Mouse (Mus musculus): Measurements from ENCODE around the gene Plppr4. TPM values are rescaled to one million over a fixed set of nuclear protein-coding genes. Genes with fewer than 3 reads are reported as not detected.

Gene Plppr4
- total and polyA plus RNA-seq, 3 experiments = not detected

DNA sequence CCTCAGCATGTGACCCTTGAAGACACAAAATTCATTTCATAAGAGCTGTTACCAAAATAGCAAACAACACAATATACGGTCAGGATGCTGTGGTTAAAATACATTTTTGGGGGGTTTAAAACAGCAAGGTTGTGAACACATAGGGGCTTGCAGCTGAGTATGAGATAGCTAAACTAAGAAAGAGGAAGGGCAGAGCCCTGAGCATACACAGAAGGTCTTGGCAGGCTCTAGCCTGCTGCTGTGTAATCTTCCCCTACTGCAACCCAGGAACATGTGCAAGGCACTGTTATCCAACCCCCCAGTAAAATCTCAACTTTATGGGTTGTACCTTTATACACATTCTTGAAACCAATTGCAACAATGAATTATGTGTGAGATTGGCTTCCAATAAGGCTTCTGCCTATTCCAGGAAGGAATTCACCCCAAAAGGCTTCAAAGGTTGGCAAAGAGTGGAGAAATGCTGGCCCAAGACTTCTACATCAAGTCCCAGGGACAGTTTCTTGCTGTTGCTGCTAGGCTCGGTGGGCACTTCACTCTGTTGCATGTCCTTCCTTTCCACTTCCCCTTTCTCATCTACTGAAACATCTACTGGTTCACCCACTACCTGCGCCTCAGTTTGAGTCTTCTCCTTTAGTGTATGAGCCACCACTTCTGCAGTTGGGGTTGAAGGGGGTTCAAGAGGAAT lies 51.6 kb downstream of the Plppr4 start:
- no peak overlapping the region for H3K4me3 ChIP-seq (ENCODE audit: control insufficient read depth in 1 of 2, insufficient read depth in 1 of 2, low read depth in 2 of 2, low read length in 2 of 2)
- H3K27ac ChIP-seq (ENCODE audit: control insufficient read depth, low read depth, low read length) = no peak overlapping the region
- H3K4me1 ChIP-seq (ENCODE audit: control insufficient read depth in 1 of 2, insufficient read depth in 2 of 2, low read length in 2 of 2) = no peaks in the 10 kb centered on the region
- no peaks in the 10 kb centered on the region for H3K79me2 ChIP-seq (ENCODE audit: control insufficient read depth, insufficient read depth, low read length, poor library complexity)
- no peaks in the 10 kb centered on the region for H3K9me3 ChIP-seq (replicated peaks; ENCODE audit: insufficient read depth, low read length)
- TF ChIP-seq RCOR1 (IDR thresholded peaks at IDR 0.05; ENCODE audit: low read depth, low read length) = no peak
- no peak for TF ChIP-seq GATA1 (IDR thresholded peaks at IDR 0.05; ENCODE audit: low read depth, low read length)
- no peak for TF ChIP-seq POLR2AphosphoS2 (IDR thresholded peaks at IDR 0.05; ENCODE audit: low read length)
- no peak for TF ChIP-seq ZNF384 (IDR thresholded peaks at IDR 0.05; ENCODE audit: low read depth, low read length)
- TF ChIP-seq MYC (IDR thresholded peaks at IDR 0.05; ENCODE audit: low read depth, low read length) = no peak
- TF ChIP-seq NRF1 (IDR thresholded peaks at IDR 0.05; ENCODE audit: insufficient read depth, low read depth, low read length, poor library complexity, severe bottlenecking) = no peak
- no peak for TF ChIP-seq POLR2AphosphoS5 (IDR thresholded peaks at IDR 0.05; ENCODE audit: borderline replicate concordance, low read depth, low read length)
- no peak for DNase-seq (ENCODE audit: low read depth, low spot score)
- no peaks in the 10 kb centered on the region for H3K36me3 ChIP-seq (ENCODE audit: control insufficient read depth in 1 of 2, insufficient read depth in 2 of 2, low read length in 2 of 2)
- H3K27me3 ChIP-seq (ENCODE audit: control insufficient read depth in 1 of 2, insufficient read depth in 2 of 2, low read length in 2 of 2) = no peaks in the 10 kb centered on the region
- no peak overlapping the region for H3K9ac ChIP-seq (ENCODE audit: control insufficient read depth, low read depth, low read length, poor library complexity, severe bottlenecking)

DNA sequence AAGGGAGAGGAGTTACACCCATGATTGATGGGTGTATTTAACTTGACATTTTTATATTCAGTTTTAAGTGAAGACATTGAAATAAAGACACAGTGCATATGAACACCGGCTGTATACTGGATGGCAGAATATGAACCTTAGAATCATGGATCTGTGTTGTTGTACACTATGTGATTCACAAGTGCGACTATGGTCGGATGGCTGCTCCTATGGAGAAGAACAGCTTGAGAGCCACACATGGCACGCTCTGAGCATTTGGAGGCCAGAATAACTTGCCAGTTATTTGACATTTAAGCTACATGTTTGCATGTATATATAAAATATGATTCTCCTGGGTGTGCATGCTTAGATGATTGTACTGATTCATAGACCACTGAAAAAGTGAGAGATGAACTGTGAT lies 53.1 kb downstream of the Plppr4 start:
- Histone ChIP-seq H3K27ac (ENCODE audit: control insufficient read depth, low read depth, low read length) (no peak overlapping the region), H3K4me1 (ENCODE audit: control insufficient read depth in 1 of 2, insufficient read depth in 2 of 2, low read length in 2 of 2) (no peaks in the 10 kb centered on the region), H3K4me3 (ENCODE audit: control insufficient read depth in 1 of 2, insufficient read depth in 1 of 2, low read depth in 2 of 2, low read length in 2 of 2) (no peak overlapping the region), H3K9ac (ENCODE audit: control insufficient read depth, low read depth, low read length, poor library complexity, severe bottlenecking) (no peak overlapping the region), H3K36me3 (ENCODE audit: control insufficient read depth in 1 of 2, insufficient read depth in 2 of 2, low read length in 2 of 2) (no peaks in the 10 kb centered on the region), H3K79me2 (ENCODE audit: control insufficient read depth, insufficient read depth, low read length, poor library complexity) (no peaks in the 10 kb centered on the region), H3K9me3 (replicated peaks; ENCODE audit: insufficient read depth, low read length) (no peaks in the 10 kb centered on the region), H3K27me3 (ENCODE audit: control insufficient read depth in 1 of 2, insufficient read depth in 2 of 2, low read length in 2 of 2) (no peaks in the 10 kb centered on the region)
- TF ChIP-seq ZMIZ1 (IDR thresholded peaks at IDR 0.05; ENCODE audit: low read depth, low read length) (no peak), E2F4 (IDR thresholded peaks at IDR 0.05; ENCODE audit: borderline replicate concordance, low read depth, low read length) (no peak)
- DNase-seq (ENCODE audit: low read depth, low spot score) = no peak

DNA sequence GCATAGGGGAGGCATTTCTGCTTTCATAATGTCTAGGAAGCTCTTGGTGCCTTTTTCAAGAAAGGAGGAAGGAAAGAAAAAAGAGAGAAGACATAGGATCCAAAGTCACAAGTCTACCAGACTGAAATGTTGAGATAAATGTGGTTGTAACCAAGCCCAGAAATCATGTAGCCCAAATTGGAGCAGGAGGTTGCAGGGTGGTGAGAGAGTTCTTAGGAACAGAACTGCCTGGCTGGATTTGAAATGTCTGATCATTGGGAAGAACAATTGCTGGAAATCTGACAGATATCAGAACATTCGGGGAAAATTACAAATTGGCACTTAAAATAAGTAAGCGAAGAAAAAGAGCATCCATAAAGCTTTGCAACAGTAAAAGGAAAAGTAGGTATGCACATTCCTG lies 56.6 kb downstream of the Plppr4 start:
- Histone ChIP-seq H3K79me2 (ENCODE audit: control insufficient read depth, insufficient read depth, low read length, poor library complexity) (no peaks in the 10 kb centered on the region), H3K36me3 (ENCODE audit: control insufficient read depth in 1 of 2, insufficient read depth in 2 of 2, low read length in 2 of 2) (no peaks in the 10 kb centered on the region), H3K27me3 (ENCODE audit: control insufficient read depth in 1 of 2, insufficient read depth in 2 of 2, low read length in 2 of 2) (no peaks in the 10 kb centered on the region), H3K27ac (ENCODE audit: control insufficient read depth, low read depth, low read length) (no peak overlapping the region), H3K9ac (ENCODE audit: control insufficient read depth, low read depth, low read length, poor library complexity, severe bottlenecking) (no peak overlapping the region), H3K9me3 (replicated peaks; ENCODE audit: insufficient read depth, low read length) (no peaks in the 10 kb centered on the region), H3K4me3 (ENCODE audit: control insufficient read depth in 1 of 2, insufficient read depth in 1 of 2, low read depth in 2 of 2, low read length in 2 of 2) (no peak overlapping the region), H3K4me1 (ENCODE audit: control insufficient read depth in 1 of 2, insufficient read depth in 2 of 2, low read length in 2 of 2) (no peaks in the 10 kb centered on the region)
- no peak for TF ChIP-seq MYB (IDR thresholded peaks at IDR 0.05; ENCODE audit: low read depth, low read length)
- TF ChIP-seq USF1 (IDR thresholded peaks at IDR 0.05; ENCODE audit: low read depth, low read length) = no peak
- TF ChIP-seq TCF12 (IDR thresholded peaks at IDR 0.05; ENCODE audit: low read depth, low read length) = no peak
- no peak for TF ChIP-seq CHD1 (IDR thresholded peaks at IDR 0.05; ENCODE audit: low read depth, low read length)
- no peak for TF ChIP-seq KAT2A (conservative IDR thresholded peaks at IDR 0.05; ENCODE audit: low read depth, low read length)
- TF ChIP-seq GABPA (IDR thresholded peaks at IDR 0.05; ENCODE audit: low read depth, low read length) = no peak
- TF ChIP-seq GATA1 (IDR thresholded peaks at IDR 0.05; ENCODE audit: low read depth, low read length) = no peak
- no peak for DNase-seq (ENCODE audit: low read depth, low spot score)

Data from MEL (cell line).